Mouse (Mus musculus) liver, adult 2 months (tissue): ENCODE results near the gene Fam178b. TPM values are rescaled to one million over a fixed set of nuclear protein-coding genes. Genes with fewer than 3 reads are reported as not detected.

Source experiments
- DNase-seq: peaks from one replicate; pipeline ENCODE4 v3.0.0-alpha.2; 2011; ENCODE audit warnings: low read depth, low spot score; ENCODE audit errors: extremely low read depth
- H3K27ac ChIP-seq: fragments of 200-500 bp; replicated peaks from 2 replicates; pipeline ENCODE4 v1.5.1; 2012; ENCODE audit warnings: low read depth, mild to moderate bottlenecking, control low read depth, inconsistent platforms, low read length; ENCODE audit not compliant: insufficient read depth
- H3K27me3 ChIP-seq: fragments of 200-500 bp; 2 replicates; pipeline ENCODE4 v1.6.1; 2012; ENCODE audit warnings: mild to moderate bottlenecking, moderate library complexity, low read length, inconsistent platforms; ENCODE audit not compliant: control insufficient read depth, insufficient read depth
- H3K36me3 ChIP-seq: fragments of 200-500 bp; 2 replicates; pipeline ENCODE4 v1.6.1; 2012; ENCODE audit warnings: low read length, inconsistent platforms; ENCODE audit not compliant: control insufficient read depth, insufficient read depth
- H3K4me1 ChIP-seq: fragments of 200-500 bp; 2 replicates; pipeline ENCODE4 v1.6.1; 2011; ENCODE audit warnings: low read length; ENCODE audit not compliant: control insufficient read depth, insufficient read depth
- H3K4me3 ChIP-seq: fragments of 200-500 bp; 2 replicates; pipeline ENCODE4 v1.5.1; 2011; ENCODE audit warnings: low read depth, mild to moderate bottlenecking, control low read depth, low read length, moderate library complexity; ENCODE audit not compliant: insufficient read depth
- H3K79me2 ChIP-seq: fragments of 200-500 bp; 2 replicates; pipeline ENCODE4 v1.6.1; 2012; ENCODE audit warnings: inconsistent platforms, mild to moderate bottlenecking, low read length, moderate library complexity; ENCODE audit not compliant: control insufficient read depth, insufficient read depth
- H3K9ac ChIP-seq: fragments of 200-500 bp; 2 replicates; pipeline ENCODE4 v1.6.1; 2012; ENCODE audit warnings: low read depth, mild to moderate bottlenecking, control low read depth, inconsistent platforms, low read length
- CTCF ChIP-seq: fragments of 200-500 bp; IDR thresholded peaks from 2 replicates; pipeline ENCODE4 v1.5.1; 2011; ENCODE audit warnings: low read depth, low read length, control low read depth
- POLR2A ChIP-seq: fragments of 200-500 bp; IDR thresholded peaks from 2 replicates; pipeline ENCODE4 v1.6.1; 2011; ENCODE audit warnings: low read length, control low read depth; ENCODE audit not compliant: insufficient read depth; ENCODE audit errors: extremely low read depth
- WGBS: fragments of 180-500 bp; shearing (Covaris S2); methylation state at CpG from one replicate; pipeline ENCODE4 v1.1.7; 2018; 5-methylcytosine and 5-hydroxymethylcytosine counted together
- polyA plus RNA-seq: library from polyadenylated mRNA; depleted of rRNA; stranded (reverse); fragments of >200 nt; gene quantifications from 2 replicates; pipeline ENCODE4 v1.2.3, GENCODE M21; 2012
- total RNA-seq: library from RNA; depleted of rRNA; stranded (reverse); fragments of >200 nt; gene quantifications from 2 replicates; pipeline ENCODE4 v1.2.3, GENCODE M21; 2014

Fam178b gene
- total and polyA plus RNA-seq, 2 experiments, result 0.11 to 0.18 TPM

DNA sequence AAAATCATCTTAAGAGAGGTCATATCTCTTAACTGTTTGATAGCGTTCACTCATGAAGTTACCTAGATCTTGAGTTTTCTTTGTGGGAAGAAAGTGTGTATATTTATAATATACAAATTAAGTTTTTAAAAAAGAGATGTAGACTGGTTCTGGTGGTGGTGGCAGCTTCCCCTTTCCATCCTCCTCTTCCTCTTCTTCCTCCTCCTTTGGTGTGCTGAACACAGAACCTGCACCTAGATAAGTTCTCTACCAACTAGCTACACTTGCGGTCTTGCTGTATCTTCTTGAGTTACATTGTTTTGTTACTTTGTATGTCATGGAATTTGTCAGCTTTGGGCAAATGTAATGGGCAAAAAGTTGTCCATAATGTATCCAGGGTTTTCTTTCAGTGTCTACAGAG, 28.1 kb upstream of the Fam178b start:
- H3K4me1 ChIP-seq, result peaks cover 10% of the 10 kb centered on the region
- no peak for DNase-seq
- 95% methylated on average over 2 of the region's 2 CpGs for WGBS
- H3K9ac ChIP-seq, result no peak overlapping the region
- H3K79me2 ChIP-seq, result peaks cover 5% of the 10 kb centered on the region
- TF ChIP-seq POLR2A (no peak), CTCF (no peak)
- H3K36me3 ChIP-seq, result peaks cover 3% of the 10 kb centered on the region; the same call in 1 of the 2 replicates
- H3K27me3 ChIP-seq, result no peaks in the 10 kb centered on the region
- H3K4me3 ChIP-seq, result no peak overlapping the region
- H3K27ac ChIP-seq, result no peak overlapping the region

DNA sequence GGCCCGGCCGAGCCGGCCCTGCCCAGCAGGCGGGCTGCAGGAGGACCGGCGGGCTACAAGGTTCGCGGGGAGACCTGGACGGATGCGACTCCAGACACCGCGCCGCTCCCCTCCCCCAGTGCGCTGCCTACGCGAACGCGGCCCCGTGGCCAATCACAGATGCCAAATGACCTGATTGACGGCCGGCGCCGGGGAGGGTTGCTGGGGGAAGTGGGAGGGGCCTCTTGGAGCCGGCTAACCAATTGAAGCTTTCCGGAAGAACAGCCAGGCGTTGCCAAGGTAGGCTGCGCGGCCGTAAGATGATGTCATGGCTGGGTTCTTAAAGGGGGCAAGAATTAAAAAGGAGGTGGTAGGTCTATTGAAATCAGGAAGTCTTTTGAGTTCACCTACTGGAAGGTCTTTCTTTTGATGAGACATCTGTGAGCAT, 26.9 kb upstream of the Fam178b start, which contains the start of gene 4933424G06Rik:
TSS of gene 4933424G06Rik (plus strand) at position 296 of the 427 bp plus-strand sequence.
- H3K4me1 ChIP-seq, result peaks cover 10% of the 10 kb centered on the region
- DNase-seq, result peak; percentile 90
- H3K27me3 ChIP-seq, result no peaks in the 10 kb centered on the region
- H3K27ac ChIP-seq, result peak within 1 kb of the TSS; percentile 67
- H3K4me3 ChIP-seq, result peak within 1 kb of the TSS; percentile 96
- peaks cover 6% of the 10 kb centered on the region for H3K36me3 ChIP-seq
- peak within 1 kb of the TSS; percentile 97 for H3K9ac ChIP-seq
- TF ChIP-seq POLR2A (peak; percentile 64), CTCF (no peak)
- WGBS, result under 1% methylated on average over 29 of the region's 29 CpGs
- peaks cover 5% of the 10 kb centered on the region for H3K79me2 ChIP-seq

DNA sequence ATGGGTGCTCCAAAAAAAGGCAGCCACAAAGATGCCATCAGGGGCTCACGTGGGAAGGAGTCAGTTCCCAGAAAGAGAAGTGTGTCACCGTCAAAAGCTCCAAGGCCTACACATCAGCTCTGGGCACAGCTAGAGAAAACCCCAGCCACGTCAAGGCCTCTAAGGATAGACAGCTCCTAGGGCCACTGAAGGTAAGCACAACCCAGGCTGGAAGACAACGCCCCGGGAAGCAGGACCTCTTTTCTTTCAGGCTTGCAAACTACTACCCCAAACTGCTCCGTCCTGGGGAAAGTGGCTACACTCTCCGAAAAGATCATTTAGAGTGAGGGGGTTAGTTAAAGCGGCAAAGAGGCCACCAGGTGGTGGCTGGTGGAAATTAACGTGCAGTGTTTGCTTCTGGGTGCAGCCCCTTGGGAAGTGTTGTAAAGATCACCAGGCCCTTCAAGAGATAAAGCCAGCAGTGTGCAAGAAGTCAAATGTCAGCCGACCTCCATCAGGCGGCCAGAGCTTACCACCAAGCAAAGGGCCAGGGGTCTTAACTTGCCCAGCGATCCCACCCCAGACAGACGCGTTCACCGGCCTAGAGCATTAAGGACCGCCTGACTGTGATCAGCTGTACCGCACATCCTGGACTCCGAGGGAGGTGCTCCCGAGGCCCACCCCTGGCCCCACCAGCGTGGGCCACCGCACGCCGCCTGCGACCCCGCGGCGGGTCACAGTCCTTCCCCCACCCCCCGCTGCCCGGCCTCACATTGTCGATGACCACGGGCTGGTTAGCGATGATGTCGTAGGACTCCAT, 26.3 kb upstream of the Fam178b start:
- WGBS, result under 1% methylated on average over 33 of the region's 33 CpGs
- no peak for TF ChIP-seq POLR2A
- peak; percentile 34; the same call in 1 of the 2 replicates for TF ChIP-seq CTCF
- no peaks in the 10 kb centered on the region for H3K27me3 ChIP-seq
- H3K36me3 ChIP-seq, result peaks cover 9% of the 10 kb centered on the region
- H3K27ac ChIP-seq, result peak overlapping the region; percentile 67
- H3K4me1 ChIP-seq, result peaks cover 10% of the 10 kb centered on the region
- peak overlapping the region; percentile 97 for H3K9ac ChIP-seq
- H3K79me2 ChIP-seq, result peaks cover 5% of the 10 kb centered on the region
- peak; percentile 23 for DNase-seq
- H3K4me3 ChIP-seq, result peak overlapping the region; percentile 96

DNA sequence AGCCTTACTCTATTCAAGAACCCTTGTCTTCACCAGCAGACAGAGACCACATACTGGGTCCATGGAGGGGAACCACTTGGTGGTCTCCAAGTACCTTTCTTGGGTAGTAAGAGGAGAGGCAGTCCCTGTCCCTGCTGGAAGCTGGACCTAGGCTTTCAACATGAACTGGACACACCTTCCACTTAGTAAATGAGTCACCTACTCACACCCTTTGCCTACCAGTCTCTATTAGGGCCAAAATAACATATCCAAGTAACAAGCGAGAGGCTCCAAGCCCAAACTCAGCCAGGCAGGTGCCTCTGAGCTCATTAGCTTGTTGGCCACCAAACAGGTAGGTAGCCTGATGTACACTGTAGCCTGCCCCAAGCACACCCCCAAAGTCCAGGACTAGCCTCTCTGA, 25.6 kb upstream of the Fam178b start:
- H3K27me3 ChIP-seq, result no peaks in the 10 kb centered on the region
- peak; percentile 44 for DNase-seq
- peaks cover 5% of the 10 kb centered on the region for H3K79me2 ChIP-seq
- no peak overlapping the region for H3K27ac ChIP-seq
- 22% methylated on average over 1 of the region's 1 CpGs for WGBS
- peaks cover 10% of the 10 kb centered on the region for H3K4me1 ChIP-seq
- H3K9ac ChIP-seq, result peak overlapping the region; percentile 97; the same call in 1 of the 2 replicates
- no peak overlapping the region for H3K4me3 ChIP-seq
- TF ChIP-seq POLR2A (no peak), CTCF (no peak)
- peaks cover 9% of the 10 kb centered on the region for H3K36me3 ChIP-seq

DNA sequence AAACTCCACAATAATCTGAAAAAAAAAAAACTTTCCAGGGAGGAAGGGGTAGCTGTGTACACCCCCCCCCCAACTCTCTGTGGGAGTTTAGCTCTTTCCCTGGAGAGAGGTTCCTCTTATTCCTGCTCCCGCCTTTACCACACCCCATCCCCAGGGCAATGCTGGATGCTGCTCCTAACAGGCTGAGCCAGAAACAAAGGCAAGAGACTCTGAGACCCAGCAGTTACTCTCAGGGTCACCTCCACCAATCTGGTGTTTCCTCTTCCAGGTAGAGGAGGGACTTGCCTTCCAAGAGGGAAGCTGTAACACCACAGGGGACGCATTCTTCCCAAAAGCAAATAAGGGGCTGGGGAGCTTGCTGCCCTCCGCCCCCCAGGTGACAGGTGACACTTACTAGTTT, 24.8 kb upstream of the Fam178b start:
- Histone ChIP-seq H3K36me3 (peaks cover 9% of the 10 kb centered on the region), H3K4me3 (no peak overlapping the region), H3K27me3 (no peaks in the 10 kb centered on the region), H3K9ac (no peak overlapping the region), H3K79me2 (peaks cover 5% of the 10 kb centered on the region), H3K27ac (no peak overlapping the region), H3K4me1 (peaks cover 10% of the 10 kb centered on the region)
- TF ChIP-seq POLR2A (no peak), CTCF (no peak)
- WGBS, result 91% methylated on average over 3 of the region's 3 CpGs
- no peak for DNase-seq

DNA sequence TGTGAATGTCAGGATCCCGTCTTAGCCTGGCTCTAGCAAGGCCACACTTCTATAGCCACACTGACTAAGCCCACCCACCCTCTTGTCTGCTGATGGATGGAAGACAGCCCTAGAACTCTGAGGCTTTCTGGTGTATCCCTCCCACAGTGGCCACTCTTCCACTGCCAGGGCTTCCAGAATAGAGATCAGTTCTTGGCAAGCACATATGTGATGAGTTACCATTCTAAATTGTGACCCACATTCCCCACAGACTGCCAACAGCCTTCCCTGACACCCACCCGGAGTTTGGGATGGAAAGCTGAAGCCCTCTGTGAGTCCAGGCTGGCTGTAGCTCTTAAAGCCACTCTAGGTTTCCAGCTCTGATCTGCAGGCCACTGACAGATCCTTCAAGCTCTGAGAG, 24.2 kb upstream of the Fam178b start:
- 76% methylated on average over 2 of the region's 2 CpGs for WGBS
- Histone ChIP-seq H3K4me3 (no peak overlapping the region), H3K79me2 (peaks cover 5% of the 10 kb centered on the region), H3K36me3 (peaks cover 9% of the 10 kb centered on the region), H3K27ac (no peak overlapping the region), H3K4me1 (peaks cover 10% of the 10 kb centered on the region), H3K9ac (no peak overlapping the region), H3K27me3 (no peaks in the 10 kb centered on the region)
- no peak for TF ChIP-seq CTCF
- TF ChIP-seq POLR2A, result no peak
- DNase-seq, result no peak
